Mouse (Mus musculus) urinary bladder, postnatal 10 days (tissue): ENCODE results near the gene Bmpr2.
A peak's percentile ranks its signal among the peaks of the same experiment; 100 is the strongest.
"Not testable (repeated sequence)": the region's sequence is repeated elsewhere in the genome, so short reads cannot be mapped to it uniquely, and the experiment has no call there.

Experiments
- DNase-seq: peaks from one replicate; pipeline ENCODE4 v3.0.0; 2022; ENCODE audit warnings: low spot score

The Bmpr2 gene

GRCm38 (mm10) chr1:59763164-59763768 lies at the start of gene Bmpr2:
Bmpr2 (plus strand) TSS chr1:59763400.
- peak; percentile 64 for DNase-seq

- no peak for DNase-seq
Measured at GRCm38 (mm10) chr1:59719900-59720299, 43.3 kb upstream of the Bmpr2 start.

GRCm38 (mm10) chr1:59725661-59726060 lies 37.5 kb upstream of the Bmpr2 start:
- DNase-seq, result no peak

GRCm38 (mm10) chr1:59730106-59730505 lies 33.1 kb upstream of the Bmpr2 start:
- no peak for DNase-seq

- DNase-seq, result no peak
Measured at GRCm38 (mm10) chr1:59730737-59731136, 32.5 kb upstream of the Bmpr2 start.

GRCm38 (mm10) chr1:59734076-59734475 lies 29.1 kb upstream of the Bmpr2 start:
- no peak for DNase-seq

GRCm38 (mm10) chr1:59738768-59739414 lies 24.3 kb upstream of the Bmpr2 start:
- DNase-seq, result no peak

- no peak for DNase-seq
Measured at GRCm38 (mm10) chr1:59739577-59740354, 23.4 kb upstream of the Bmpr2 start.

- DNase-seq, result no peak
Measured at GRCm38 (mm10) chr1:59749047-59749446, 14.2 kb upstream of the Bmpr2 start.

- DNase-seq, result not testable (repeated sequence)
Measured at GRCm38 (mm10) chr1:59749724-59750123, 13.5 kb upstream of the Bmpr2 start.

- DNase-seq, result no peak
Measured at GRCm38 (mm10) chr1:59755298-59755697, 7.9 kb upstream of the Bmpr2 start.

GRCm38 (mm10) chr1:59758325-59758724 lies 4.9 kb upstream of the Bmpr2 start:
- DNase-seq, result no peak

- DNase-seq, result no peak
Measured at GRCm38 (mm10) chr1:59762208-59762607, 992 bp upstream of the Bmpr2 start.

GRCm38 (mm10) chr1:59762651-59763163 lies 493 bp upstream of the Bmpr2 start:
- DNase-seq, result no peak

- peak; percentile 14 for DNase-seq
Measured at GRCm38 (mm10) chr1:59763781-59764251, 616 bp downstream of the Bmpr2 start.

GRCm38 (mm10) chr1:59764407-59764971 lies 1.3 kb downstream of the Bmpr2 start:
- DNase-seq, result no peak

- no peak for DNase-seq
Measured at GRCm38 (mm10) chr1:59765279-59765678, 2.1 kb downstream of the Bmpr2 start.

- DNase-seq, result no peak
Measured at GRCm38 (mm10) chr1:59766626-59767025, 3.4 kb downstream of the Bmpr2 start.

GRCm38 (mm10) chr1:59771871-59772270 lies 8.7 kb downstream of the Bmpr2 start:
- no peak for DNase-seq

GRCm38 (mm10) chr1:59781080-59781479 lies 17.9 kb downstream of the Bmpr2 start:
- DNase-seq, result no peak

- no peak for DNase-seq
Measured at GRCm38 (mm10) chr1:59788975-59789374, 25.8 kb downstream of the Bmpr2 start.

- no peak for DNase-seq
Measured at GRCm38 (mm10) chr1:59789741-59790140, 26.5 kb downstream of the Bmpr2 start.
